In the genomic region with DNA sequence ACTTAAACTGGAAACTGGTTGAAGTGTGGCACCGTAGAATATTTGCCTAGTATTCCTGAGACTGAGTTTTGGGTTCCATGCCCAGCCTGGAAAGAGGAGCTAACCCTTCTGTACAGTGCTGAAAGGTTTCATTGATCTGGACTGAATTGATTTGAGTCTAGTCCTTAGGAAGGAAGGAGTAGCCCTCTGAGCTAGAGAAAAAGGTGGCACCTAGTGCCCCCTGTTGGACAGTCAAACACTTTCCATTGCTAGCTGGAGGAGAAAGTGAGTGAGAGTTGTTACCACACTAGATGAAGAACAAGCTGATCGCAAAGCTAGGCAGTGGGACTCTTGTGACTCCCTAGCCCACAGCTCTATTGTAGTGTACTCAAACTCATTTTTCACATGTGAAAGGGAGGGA, we compare ENCODE assay signal across 8 mouse cellular contexts. TPM values are rescaled to one million over a fixed set of nuclear protein-coding genes. Genes with fewer than 3 reads are reported as not detected.
DNase-seq lines count a peak whose midpoint lies in the region; ATAC-seq and TF ChIP-seq lines count a peak whose summit lies in the region.

No protein-coding gene starts in this region.

- TF ChIP-seq CTCF in liver, embryonic 14.5 days (IDR thresholded peaks at IDR 0.05; ENCODE audit: low read depth), result peak; percentile 66

- no peak overlapping the region for H3K4me3 ChIP-seq in liver, embryonic 14.5 days (ENCODE audit: insufficient read depth in 1 of 2, low read depth in 2 of 2, low read length in 2 of 2)

- no peaks in the 10 kb centered on the region for H3K27me3 ChIP-seq in liver, embryonic 14.5 days (ENCODE audit: control insufficient read depth, insufficient read depth, low read length)

- H3K4me2 ChIP-seq in liver, embryonic 14.5 days (ENCODE audit: low read depth), result no peak overlapping the region

- WGBS in liver, embryonic 14.5 days (ENCODE audit: insufficient replicate concordance), result 40% methylated on average over 2 of the region's 2 CpGs

- no peaks in the 10 kb centered on the region for H3K9me3 ChIP-seq in liver, embryonic 14.5 days (ENCODE audit: control insufficient read depth, low read length)

- H3K36me3 ChIP-seq in liver, embryonic 14.5 days (replicated peaks; ENCODE audit: control insufficient read depth, insufficient read depth, low read depth), result no peaks in the 10 kb centered on the region

- H3K9ac ChIP-seq in liver, embryonic 14.5 days (replicated peaks), result no peak overlapping the region

- H3K4me1 ChIP-seq in liver, embryonic 14.5 days (replicated peaks; ENCODE audit: control insufficient read depth in 2 of 2, insufficient read depth in 2 of 2, low read length in 1 of 2), result peaks cover 0 to 6% of the 10 kb centered on the region in 2 experiments; a peak in 2 of 4 replicates

- 0 out of 2 replicates have a peak, but pooled peaks have one; percentile 44 for ATAC-seq in frontal cortex, adult (ENCODE audit: low TSS enrichment)
- ATAC-seq in liver, embryonic 14.5 days (ENCODE audit: insufficient read depth), result no peak

- no peak overlapping the region for H3K27ac ChIP-seq in liver, embryonic 14.5 days

- TF ChIP-seq EP300 in liver, embryonic 14.5 days (IDR thresholded peaks at IDR 0.05; ENCODE audit: low read depth), result no peak

- no peak for DNase-seq in frontal cortex, postnatal 14 days (ENCODE audit: low spot score in 2 of 2)
- DNase-seq in 3T3-L1 (ENCODE audit: low read depth, low spot score) (peak; percentile 70), R1 (ENCODE audit: low read depth, low spot score) (peak; percentile 94)
- no peak for DNase-seq in liver, embryonic 14.5 days (ENCODE audit: low read depth in 3 of 3, low spot score in 3 of 3)
- no peak for DNase-seq in urinary bladder, adult 18-20 months (ENCODE audit: low spot score in 2 of 2)
- DNase-seq in right cerebral cortex, postnatal 36 days (ENCODE audit: low spot score in 2 of 2), result no peak
- no peak for DNase-seq in yolk sac, embryonic 10.5 days (ENCODE audit: low spot score)

RNA-seq across cellular contexts. Expression of gene Zscan10, which starts 2.9 kb away (rescaled TPM):
- polyA plus RNA-seq in liver, embryonic 14.5 days (2012; rRNA removed), result not detected in 2 replicates
- polyA plus RNA-seq in liver, embryonic 14.5 days (2014; fragmentation: Nextera tagmentation; extraction: Ambion mirVana), result not detected in 2 replicates

RNA-seq across cellular contexts. Expression of gene Zfp13, which starts 4.3 kb away (rescaled TPM):
- polyA plus RNA-seq in liver, embryonic 14.5 days (2012; rRNA removed), result 1.9 and 2.0 TPM in 2 replicates
- 1.3 TPM in 2 replicates for polyA plus RNA-seq in liver, embryonic 14.5 days (2014; fragmentation: Nextera tagmentation; extraction: Ambion mirVana)

RNA-seq across cellular contexts. Expression of gene Zfp213, which starts 39.5 kb away (rescaled TPM):
- polyA plus RNA-seq in liver, embryonic 14.5 days (2012; rRNA removed), result 3.7 and 4.1 TPM in 2 replicates
- 4.1 and 4.8 TPM in 2 replicates for polyA plus RNA-seq in liver, embryonic 14.5 days (2014; fragmentation: Nextera tagmentation; extraction: Ambion mirVana)

RNA-seq across cellular contexts. Expression of gene Mmp25, which starts 41.5 kb away (rescaled TPM):
- polyA plus RNA-seq in liver, embryonic 14.5 days (2012; rRNA removed), result 0.11 and 0.12 TPM in 2 replicates
- polyA plus RNA-seq in liver, embryonic 14.5 days (2014; fragmentation: Nextera tagmentation; extraction: Ambion mirVana), result 0.11 TPM in 1 of 2 replicates, not detected in the other

RNA-seq across cellular contexts. Expression of gene Bicdl2, which starts 56.8 kb away (rescaled TPM):
- 0.02 TPM in 2 replicates for polyA plus RNA-seq in liver, embryonic 14.5 days (2012; rRNA removed)
- not detected in 2 replicates for polyA plus RNA-seq in liver, embryonic 14.5 days (2014; fragmentation: Nextera tagmentation; extraction: Ambion mirVana)

Comparison
In these comparisons a context has a peak if more than half of its experiments do, and no peak if none do; other contexts are left out.
1. DNase-seq: peak in 3T3-L1 (single experiment) and R1 (single experiment); none in frontal cortex, postnatal 14 days (0 of 2), liver, embryonic 14.5 days (0 of 3), urinary bladder, adult 18-20 months (0 of 2), right cerebral cortex, postnatal 36 days (0 of 2) and yolk sac, embryonic 10.5 days (single experiment).